Mouse (Mus musculus) stomach, embryonic 16.5 days (tissue): ENCODE measurements around the gene Clec4d. TPM values are rescaled to one million over a fixed set of nuclear protein-coding genes. Genes with fewer than 3 reads are reported as not detected.
A peak's percentile ranks its signal among the peaks of the same experiment; 100 is the strongest.
"Not testable (repeated sequence)": the region's sequence is repeated elsewhere in the genome, so short reads cannot be mapped to it uniquely, and the experiment has no call there.

ENCODE experiments used
- ATAC-seq: fragments of 200-750 bp; cut with Nextera tagmentation; 2 replicates; pipeline ENCODE4 v1.8.0; 2017; ENCODE audit warnings: moderate number of reproducible peaks, moderate TSS enrichment; ENCODE audit not compliant: insufficient read depth, low FRiP score
- H3K27ac ChIP-seq: fragments of 300-500 bp; sonication (generic); 2 replicates; pipeline ENCODE4 v1.5.1; 2014; ENCODE audit warnings: low read length
- H3K27me3 ChIP-seq: fragments of 300-500 bp; sonication (generic); 2 replicates; pipeline ENCODE4 v1.6.1; 2014; ENCODE audit warnings: low read length, control low read depth, mixed read lengths; ENCODE audit not compliant: control insufficient read depth, insufficient read depth
- H3K36me3 ChIP-seq: fragments of 300-500 bp; sonication (generic); 2 replicates; pipeline ENCODE4 v1.6.1; 2014; ENCODE audit warnings: low read length; ENCODE audit not compliant: control insufficient read depth, insufficient read depth
- H3K4me1 ChIP-seq: fragments of 300-500 bp; sonication (generic); 2 replicates; pipeline ENCODE4 v1.6.1; 2014; ENCODE audit warnings: low read length, control low read depth, mixed read lengths; ENCODE audit not compliant: control insufficient read depth, insufficient read depth
- H3K4me2 ChIP-seq: fragments of 300-500 bp; sonication (generic); 2 replicates; pipeline ENCODE4 v1.6.1; 2014; ENCODE audit warnings: low read depth, low read length, mixed read lengths
- H3K4me3 ChIP-seq: fragments of 300-500 bp; sonication (generic); replicated peaks from 2 replicates; pipeline ENCODE4 v1.5.1; 2014; ENCODE audit warnings: mild to moderate bottlenecking, low read length
- H3K9ac ChIP-seq: fragments of 300-500 bp; sonication (generic); 2 replicates; pipeline ENCODE4 v1.6.1; 2014; ENCODE audit warnings: low read length
- H3K9me3 ChIP-seq: fragments of 300-500 bp; sonication (generic); replicated peaks from 2 replicates; pipeline ENCODE4 v1.6.1; 2016; ENCODE audit warnings: low read length, control low read depth; ENCODE audit not compliant: control insufficient read depth
- WGBS: fragments of 180-500 bp; shearing (Covaris S2); extraction: QIAGEN DNeasy Blood & Tissue Kit; methylation state at CpG from one replicate; pipeline ENCODE4 v1.1.7; 2014; 5-methylcytosine and 5-hydroxymethylcytosine counted together
- polyA plus RNA-seq: library from polyadenylated mRNA; unstranded; fragments of >200 nt; fragmentation: Nextera tagmentation; extraction: Ambion mirVana; gene quantifications from 2 replicates; pipeline ENCODE4 v1.2.1, GENCODE M21; 2015

The Clec4d gene
- polyA plus RNA-seq, 1 experiment from 2014 or later, result 0.44 TPM

DNA sequence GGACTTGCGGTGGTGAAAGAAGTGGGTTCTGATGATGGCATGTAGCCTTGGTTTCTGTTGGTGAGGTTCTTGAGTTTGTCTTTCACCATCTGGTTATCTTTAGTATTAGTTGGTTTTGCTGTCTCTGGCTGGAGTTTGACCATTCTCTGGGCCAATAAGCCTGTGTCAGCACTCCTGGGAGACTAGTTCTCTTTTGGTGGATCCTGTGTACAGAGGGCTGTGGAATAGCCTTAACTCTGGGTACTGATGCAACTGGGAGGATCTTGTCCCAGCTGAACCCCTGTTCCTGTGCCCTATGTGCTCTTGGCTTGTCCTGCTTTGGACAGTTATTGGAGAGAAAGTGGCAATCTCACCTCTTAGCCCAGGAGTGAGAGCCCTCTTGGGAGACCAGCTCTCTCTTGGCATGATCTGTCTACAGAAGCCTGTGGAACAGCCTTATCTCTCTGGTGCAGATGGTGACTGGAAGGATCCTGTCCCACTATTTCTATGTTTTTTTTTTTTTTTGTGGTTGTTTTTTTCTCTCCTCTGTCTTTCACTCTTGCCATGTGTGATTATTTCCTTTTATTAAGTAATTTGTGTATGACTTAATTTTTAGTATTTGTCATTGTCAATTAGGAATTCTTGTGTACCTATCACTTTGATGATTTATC is 31.0 kb downstream of the Clec4d start:
- peak; percentile 73 for ATAC-seq

DNA sequence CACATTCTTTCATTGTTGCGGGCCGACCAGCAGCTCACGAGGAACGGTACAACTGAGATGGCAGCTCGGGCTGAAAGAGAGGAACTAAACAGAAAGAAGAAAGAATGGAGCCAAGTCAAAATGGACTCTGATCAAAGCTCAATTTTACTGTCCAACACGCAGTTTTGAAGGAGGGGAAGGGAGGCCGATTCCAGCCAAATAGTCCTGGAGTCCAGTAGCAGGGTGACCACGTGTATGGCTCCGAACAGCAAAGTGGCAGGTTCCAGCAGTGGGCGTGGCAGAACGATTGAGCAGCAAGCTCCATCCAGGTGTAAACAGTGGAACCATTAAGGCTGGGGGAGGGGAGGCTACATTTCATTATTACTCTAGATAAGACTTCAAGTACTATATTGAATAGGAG is 31.6 kb downstream of the Clec4d start:
- not testable (repeated sequence) for H3K27me3 ChIP-seq, H3K27ac ChIP-seq, H3K9ac ChIP-seq, H3K4me1 ChIP-seq, H3K4me3 ChIP-seq, H3K36me3 ChIP-seq, H3K9me3 ChIP-seq, H3K4me2 ChIP-seq, ATAC-seq
- WGBS, result 78% methylated on average over 11 of the region's 11 CpGs

More for the DNA sequence above, 31.0 kb downstream of the Clec4d start:
- no peaks in the 10 kb centered on the region for H3K4me1 ChIP-seq
- no peak overlapping the region for H3K4me3 ChIP-seq
- no peak overlapping the region for H3K27ac ChIP-seq
- no peak overlapping the region for H3K9ac ChIP-seq
- no peaks in the 10 kb centered on the region for H3K27me3 ChIP-seq
- no peaks in the 10 kb centered on the region for H3K36me3 ChIP-seq
- WGBS, result 93% methylated on average over 1 of the region's 1 CpGs
- H3K9me3 ChIP-seq, result no peaks in the 10 kb centered on the region
- no peak overlapping the region for H3K4me2 ChIP-seq

DNA sequence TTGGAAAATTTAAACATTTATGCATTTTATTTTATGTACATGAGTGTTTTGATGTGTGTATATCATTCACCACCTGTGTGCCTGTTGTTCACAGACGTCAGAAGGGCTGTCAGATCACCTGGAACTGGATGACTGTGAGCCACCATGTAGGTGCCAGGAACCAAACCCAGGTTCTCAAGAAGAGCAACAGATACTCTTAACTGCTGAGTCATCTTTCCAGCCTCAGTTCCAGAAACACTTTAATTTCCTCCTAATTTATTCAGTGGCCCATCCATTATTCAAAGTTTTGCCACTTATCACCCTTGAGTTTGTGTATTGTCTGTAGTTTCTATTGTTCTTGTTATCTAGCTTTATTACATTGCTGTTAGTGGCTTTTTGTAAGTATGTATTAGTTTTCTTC is 34.8 kb downstream of the Clec4d start:
- no peak overlapping the region for H3K4me2 ChIP-seq
- no peaks in the 10 kb centered on the region for H3K27me3 ChIP-seq
- 59% methylated on average over 1 of the region's 1 CpGs for WGBS
- no peak overlapping the region for H3K9ac ChIP-seq
- no peak overlapping the region for H3K4me3 ChIP-seq
- H3K27ac ChIP-seq, result no peak overlapping the region
- ATAC-seq, result no peak
- H3K36me3 ChIP-seq, result no peaks in the 10 kb centered on the region
- no peaks in the 10 kb centered on the region for H3K9me3 ChIP-seq
- no peaks in the 10 kb centered on the region for H3K4me1 ChIP-seq

DNA sequence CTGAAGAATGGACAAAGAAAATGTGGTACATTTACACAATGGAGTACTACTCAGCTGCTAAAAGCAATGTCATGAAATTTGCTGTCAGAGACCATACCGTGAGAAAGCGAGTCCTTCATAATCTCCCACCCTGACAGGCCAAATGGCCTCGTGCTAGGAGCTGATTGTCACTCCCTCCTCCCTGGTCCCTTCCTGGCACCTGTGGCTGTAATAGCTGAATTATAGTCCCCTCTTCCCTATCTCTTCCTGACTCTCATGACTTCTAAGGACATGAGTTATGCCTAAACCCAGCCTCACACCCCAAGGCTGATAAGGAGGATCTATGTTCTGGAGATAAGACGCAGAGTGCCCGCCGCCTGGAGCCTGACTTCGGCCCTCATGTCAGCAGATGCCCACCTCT is 44.4 kb downstream of the Clec4d start:
- not testable (repeated sequence) for ATAC-seq, H3K4me1 ChIP-seq, H3K36me3 ChIP-seq, H3K27ac ChIP-seq, H3K9me3 ChIP-seq, H3K27me3 ChIP-seq, H3K9ac ChIP-seq, H3K4me2 ChIP-seq, H3K4me3 ChIP-seq
- WGBS, result 82% methylated on average over 7 of the region's 7 CpGs

GRCm38 (mm10) chr6:123308033-123308432 is 46.1 kb downstream of the Clec4d start, which contains the start of gene Vmn2r19:
Gene Vmn2r19, plus strand, starts transcription at chr6:123308333.
- Histone ChIP-seq H3K4me3 (no peak within 1 kb of the TSS), H3K9me3 (no peaks in the 10 kb centered on the region), H3K27me3 (no peaks in the 10 kb centered on the region), H3K9ac (no peak within 1 kb of the TSS), H3K27ac (no peak within 1 kb of the TSS), H3K4me2 (no peak within 1 kb of the TSS), H3K4me1 (no peaks in the 10 kb centered on the region), H3K36me3 (no peaks in the 10 kb centered on the region)
- ATAC-seq, result no peak
- 70% methylated on average over 2 of the region's 2 CpGs for WGBS

Other genes with a start within 250 kb of the Clec4d start
- gene Clec4b1, start 212.1 kb upstream of the Clec4d start, polyA plus RNA-seq, result not detected in 2 replicates
- 7.0 and 7.7 TPM in 2 replicates for gene Clec4a2, start 155.7 kb upstream of the Clec4d start, polyA plus RNA-seq
- gene Clec4b2, start 89.2 kb upstream of the Clec4d start, polyA plus RNA-seq, result 0.12 TPM in 1 of 2 replicates, not detected in the other
- gene Clec4n, start 32.3 kb upstream of the Clec4d start, polyA plus RNA-seq, result 4.0 and 4.1 TPM in 2 replicates
- 0.10 and 0.25 TPM in 2 replicates for gene Clec4e, start 27.8 kb downstream of the Clec4d start, polyA plus RNA-seq
- gene Vmn2r19, start 46.2 kb downstream of the Clec4d start, polyA plus RNA-seq, result not detected in 2 replicates
- not detected in 2 replicates for gene Vmn2r20, start 156.0 kb downstream of the Clec4d start, polyA plus RNA-seq